Mouse (Mus musculus) myocyte (in vitro differentiated cells): ENCODE measurements around the gene Gpr15.

Experiments used
- CEBPB ChIP-seq: IDR thresholded peaks from 2 replicates; pipeline ENCODE4 v1.6.1; 2011; ENCODE audit warnings: mild to moderate bottlenecking, moderate library complexity; ENCODE audit not compliant: poor library complexity, insufficient read depth, severe bottlenecking
- E2F4 ChIP-seq: IDR thresholded peaks from one replicate; pipeline ENCODE4 v1.6.1; 2011; ENCODE audit warnings: mild to moderate bottlenecking, control low read depth, moderate library complexity; ENCODE audit not compliant: insufficient read depth
- MAX ChIP-seq: IDR thresholded peaks from one replicate; pipeline ENCODE4 v1.6.1; 2011; ENCODE audit warnings: low read depth, mild to moderate bottlenecking, control low read depth
- MYOD1 ChIP-seq, 3 experiments: IDR thresholded peaks; one replicate each; pipeline ENCODE4 v1.6.1; 2011; ENCODE audit warnings: control low read depth in 2 of 3, low read depth in 2 of 3, mild to moderate bottlenecking in 2 of 3, moderate library complexity in 1 of 3; ENCODE audit not compliant: insufficient read length in 2 of 3, control insufficient read depth in 1 of 3
- MYOG ChIP-seq, 3 experiments: IDR thresholded peaks; one replicate each; pipeline ENCODE4 v1.6.1; 2011; ENCODE audit warnings: control low read depth in 2 of 3, low read depth in 2 of 3, mild to moderate bottlenecking in 2 of 3; ENCODE audit not compliant: insufficient read length in 2 of 3, control insufficient read depth in 1 of 3, insufficient read depth in 1 of 3
- POLR2A ChIP-seq: IDR thresholded peaks from one replicate; pipeline ENCODE4 v1.6.1; 2011; ENCODE audit warnings: low read depth, mild to moderate bottlenecking, control low read depth, moderate library complexity; ENCODE audit not compliant: insufficient read length
- POLR2AphosphoS2 ChIP-seq: IDR thresholded peaks from one replicate; pipeline ENCODE4 v1.6.1; 2011; ENCODE audit warnings: low read depth, control low read depth; ENCODE audit not compliant: insufficient read length
- SRF ChIP-seq: IDR thresholded peaks from one replicate; pipeline ENCODE4 v1.6.1; 2011; ENCODE audit warnings: low read depth; ENCODE audit not compliant: control insufficient read depth, insufficient read length
- USF1 ChIP-seq: IDR thresholded peaks from one replicate; pipeline ENCODE4 v1.6.1; 2011; ENCODE audit warnings: low read depth, mild to moderate bottlenecking, control low read depth, moderate library complexity

DNA sequence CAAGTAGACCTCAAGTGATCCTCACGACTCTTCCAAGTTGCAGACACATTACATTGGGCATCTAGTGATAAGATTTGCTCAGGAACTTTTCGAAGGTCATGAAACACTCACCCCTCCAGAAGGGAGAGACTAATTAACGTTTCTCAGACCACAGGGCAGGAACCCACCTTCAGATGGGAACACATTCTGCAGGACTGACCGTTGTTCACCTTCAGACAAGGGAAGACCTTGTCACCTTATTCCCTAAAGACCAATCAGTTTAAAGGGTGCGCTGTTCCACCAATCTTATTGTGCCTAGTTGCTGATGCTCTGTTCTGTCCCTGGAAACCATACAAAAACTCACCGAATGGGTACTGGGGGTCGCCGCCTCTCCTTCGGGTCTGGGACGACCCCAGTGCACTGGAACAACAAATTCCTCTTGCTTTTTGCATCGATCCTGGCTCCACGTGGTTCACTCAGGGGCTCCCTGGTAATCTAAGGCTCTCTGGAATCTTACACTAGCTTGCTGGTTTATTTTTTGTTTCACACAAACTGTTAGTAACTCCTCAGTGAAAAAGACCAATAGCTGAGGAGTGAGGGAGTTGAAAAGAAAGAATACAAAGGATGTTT is 17.9 kb downstream of the Gpr15 start:
- no peak for TF ChIP-seq POLR2A
- TF ChIP-seq MAX, result no peak
- no peak for TF ChIP-seq E2F4
- TF ChIP-seq POLR2AphosphoS2, result no peak
- TF ChIP-seq USF1, result no peak
- TF ChIP-seq MYOD1 (IDR thresholded peaks at IDR 0.05; ENCODE audit: control insufficient read depth in 1 of 3, insufficient read length in 2 of 3, low read depth in 2 of 3), result no peak
- TF ChIP-seq SRF, result no peak
- no peak for TF ChIP-seq CEBPB
- TF ChIP-seq MYOG (IDR thresholded peaks at IDR 0.05; ENCODE audit: control insufficient read depth in 1 of 3, insufficient read depth in 1 of 3, insufficient read length in 2 of 3, low read depth in 2 of 3), result no peak
